Mouse (Mus musculus) retina, postnatal 1 day (tissue): ENCODE results near the gene Mipep.

Source experiments
- DNase-seq: peaks from one replicate; pipeline ENCODE4 v3.0.0-alpha.2; 2012

Gene Mipep

GRCm38 (mm10) chr14:60805871-60806270, 21.5 kb downstream of the Mipep start:
- DNase-seq: no peak

- DNase-seq: no peak
Measured at GRCm38 (mm10) chr14:60806891-60807344, 22.5 kb downstream of the Mipep start.

- no peak for DNase-seq
Measured at GRCm38 (mm10) chr14:60809881-60810280, 25.5 kb downstream of the Mipep start.

- no peak for DNase-seq
Measured at GRCm38 (mm10) chr14:60811547-60811946, 27.2 kb downstream of the Mipep start.

GRCm38 (mm10) chr14:60815098-60815497, 30.7 kb downstream of the Mipep start:
- no peak for DNase-seq

GRCm38 (mm10) chr14:60818045-60818444, 33.7 kb downstream of the Mipep start:
- no peak for DNase-seq

GRCm38 (mm10) chr14:60830096-60830495, 45.7 kb downstream of the Mipep start:
- DNase-seq: no peak

GRCm38 (mm10) chr14:60836709-60837108, 52.3 kb downstream of the Mipep start:
- no peak for DNase-seq

GRCm38 (mm10) chr14:60839654-60840053, 55.3 kb downstream of the Mipep start:
- DNase-seq: no peak

GRCm38 (mm10) chr14:60841977-60842659, 57.7 kb downstream of the Mipep start:
- no peak for DNase-seq

GRCm38 (mm10) chr14:60843596-60843995, 59.2 kb downstream of the Mipep start:
- DNase-seq: no peak

GRCm38 (mm10) chr14:60845261-60846045, 61.1 kb downstream of the Mipep start:
- no peak for DNase-seq

GRCm38 (mm10) chr14:60846174-60846573, 61.8 kb downstream of the Mipep start:
- no peak for DNase-seq

- no peak for DNase-seq
Measured at GRCm38 (mm10) chr14:60848194-60848593, 63.8 kb downstream of the Mipep start.

GRCm38 (mm10) chr14:60850101-60850500, 65.7 kb downstream of the Mipep start:
- DNase-seq: no peak

GRCm38 (mm10) chr14:60851632-60852031, 67.3 kb downstream of the Mipep start:
- DNase-seq: no peak

- DNase-seq: no peak
Measured at GRCm38 (mm10) chr14:60856199-60856912, 72.0 kb downstream of the Mipep start.

- DNase-seq: no peak
Measured at GRCm38 (mm10) chr14:60856913-60857300, 72.5 kb downstream of the Mipep start.

GRCm38 (mm10) chr14:60863396-60863795, 79.0 kb downstream of the Mipep start:
- no peak for DNase-seq

- DNase-seq: no peak
Measured at GRCm38 (mm10) chr14:60866399-60866798, 82.0 kb downstream of the Mipep start.

- no peak for DNase-seq
Measured at GRCm38 (mm10) chr14:60868325-60868724, 84.0 kb downstream of the Mipep start.

- no peak for DNase-seq
Measured at GRCm38 (mm10) chr14:60871831-60872230, 87.5 kb downstream of the Mipep start.

- DNase-seq: no peak
Measured at GRCm38 (mm10) chr14:60882106-60882505, 97.7 kb downstream of the Mipep start.

- DNase-seq: no peak
Measured at GRCm38 (mm10) chr14:60882681-60883080, 98.3 kb downstream of the Mipep start.
